Mouse (Mus musculus) midbrain, embryonic 10.5 days (tissue): ENCODE data around the gene Fxr1. TPM values are rescaled to one million over a fixed set of nuclear protein-coding genes. Genes with fewer than 3 reads are reported as not detected.
A peak's percentile ranks its signal among the peaks of the same experiment; 100 is the strongest.
"Not testable (repeated sequence)": the region's sequence is repeated elsewhere in the genome, so short reads cannot be mapped to it uniquely, and the experiment has no call there.

ENCODE experiments used
- DNase-seq: peaks from one replicate; pipeline ENCODE4 v3.0.0-alpha.2; 2017; ENCODE audit warnings: low spot score
- H3K27ac ChIP-seq: fragments of 300-500 bp; sonication (generic); replicated peaks from 2 replicates; pipeline ENCODE4 v1.5.1; 2016; ENCODE audit warnings: mild to moderate bottlenecking
- H3K27me3 ChIP-seq: fragments of 300-500 bp; sonication (generic); 2 replicates; pipeline ENCODE4 v1.6.1; 2016; ENCODE audit warnings: low read depth, mild to moderate bottlenecking; ENCODE audit not compliant: poor library complexity, severe bottlenecking
- H3K36me3 ChIP-seq: fragments of 300-500 bp; sonication (generic); 2 replicates; pipeline ENCODE4 v1.6.1; 2016; ENCODE audit warnings: mild to moderate bottlenecking, moderate library complexity
- H3K4me1 ChIP-seq: fragments of 300-500 bp; sonication (generic); 2 replicates; pipeline ENCODE4 v1.6.1; 2016
- H3K4me3 ChIP-seq: fragments of 300-500 bp; sonication (generic); 2 replicates; pipeline ENCODE4 v1.5.1; 2016; ENCODE audit warnings: mild to moderate bottlenecking, moderate library complexity
- H3K9me3 ChIP-seq: fragments of 300-500 bp; sonication (generic); replicated peaks from 2 replicates; pipeline ENCODE4 v1.6.1; 2016; ENCODE audit warnings: mild to moderate bottlenecking
- WGBS: fragments of 180-500 bp; shearing (Covaris S2); methylation state at CpG from one replicate; pipeline ENCODE4 v1.1.7; 2016; 5-methylcytosine and 5-hydroxymethylcytosine counted together
- polyA plus RNA-seq: library from polyadenylated mRNA; unstranded; fragments of >200 nt; fragmentation: Nextera tagmentation; extraction: Ambion mirVana; gene quantifications from 2 replicates; pipeline ENCODE4 v1.2.1, GENCODE M21; 2016

Fxr1 gene
- 49.2 and 55.3 TPM in 2 replicates for polyA plus RNA-seq

GRCm38 (mm10) chr3:34019540-34020381, at the start of gene Fxr1:
TSS of gene Fxr1 (plus strand) at chr3:34019943.
- H3K36me3 ChIP-seq, result peaks cover 27% of the 10 kb centered on the region
- peak; percentile 88 for DNase-seq
- peak within 1 kb of the TSS; percentile 71 for H3K4me3 ChIP-seq
- under 1% methylated on average over 94 of the region's 97 CpGs for WGBS
- H3K9me3 ChIP-seq, result no peaks in the 10 kb centered on the region
- peak within 1 kb of the TSS; percentile 98 for H3K27ac ChIP-seq
- peaks cover 21% of the 10 kb centered on the region for H3K4me1 ChIP-seq
- no peaks in the 10 kb centered on the region for H3K27me3 ChIP-seq

- H3K36me3 ChIP-seq, result no peaks in the 10 kb centered on the region
- 78% methylated on average over 6 of the region's 6 CpGs for WGBS
Observed at GRCm38 (mm10) chr3:33979395-33979794, 40.3 kb upstream of the Fxr1 start.

GRCm38 (mm10) chr3:33982746-33983145, 37.0 kb upstream of the Fxr1 start:
- Histone ChIP-seq H3K27me3 (no peaks in the 10 kb centered on the region), H3K4me3 (no peak overlapping the region), H3K27ac (no peak overlapping the region), H3K9me3 (no peaks in the 10 kb centered on the region), H3K4me1 (no peaks in the 10 kb centered on the region), H3K36me3 (no peaks in the 10 kb centered on the region)
- no peak for DNase-seq
- 92% methylated on average over 5 of the region's 5 CpGs for WGBS

More at GRCm38 (mm10) chr3:33979395-33979794, 40.3 kb upstream of the Fxr1 start:
- DNase-seq, result no peak
- Histone ChIP-seq H3K27ac (no peak overlapping the region), H3K27me3 (no peaks in the 10 kb centered on the region), H3K4me1 (no peaks in the 10 kb centered on the region; the same call in 1 of the 2 replicates), H3K4me3 (no peak overlapping the region), H3K9me3 (no peaks in the 10 kb centered on the region)

- Histone ChIP-seq H3K4me1 (no peaks in the 10 kb centered on the region), H3K27me3 (no peaks in the 10 kb centered on the region), H3K9me3 (no peaks in the 10 kb centered on the region), H3K36me3 (no peaks in the 10 kb centered on the region), H3K4me3 (no peak overlapping the region), H3K27ac (no peak overlapping the region)
- WGBS, result 80% methylated on average over 8 of the region's 8 CpGs
- no peak for DNase-seq
Observed at GRCm38 (mm10) chr3:33989302-33989701, 30.4 kb upstream of the Fxr1 start.

- Histone ChIP-seq H3K4me1 (no peaks in the 10 kb centered on the region), H3K36me3 (no peaks in the 10 kb centered on the region), H3K27me3 (no peaks in the 10 kb centered on the region), H3K4me3 (no peak overlapping the region), H3K27ac (no peak overlapping the region), H3K9me3 (no peaks in the 10 kb centered on the region)
- 74% methylated on average over 10 of the region's 10 CpGs for WGBS
- DNase-seq, result no peak
Observed at GRCm38 (mm10) chr3:33990451-33990850, 29.3 kb upstream of the Fxr1 start.

GRCm38 (mm10) chr3:33990921-33991320, 28.8 kb upstream of the Fxr1 start:
- 69% methylated on average over 8 of the region's 8 CpGs for WGBS
- no peaks in the 10 kb centered on the region for H3K27me3 ChIP-seq
- DNase-seq, result no peak
- H3K36me3 ChIP-seq, result no peaks in the 10 kb centered on the region
- no peaks in the 10 kb centered on the region for H3K9me3 ChIP-seq
- H3K27ac ChIP-seq, result no peak overlapping the region
- H3K4me3 ChIP-seq, result no peak overlapping the region
- H3K4me1 ChIP-seq, result no peaks in the 10 kb centered on the region

GRCm38 (mm10) chr3:33993421-33994126, 26.2 kb upstream of the Fxr1 start:
- Histone ChIP-seq H3K36me3 (no peaks in the 10 kb centered on the region), H3K4me1 (no peaks in the 10 kb centered on the region), H3K9me3 (no peaks in the 10 kb centered on the region), H3K27me3 (no peaks in the 10 kb centered on the region), H3K27ac (no peak overlapping the region), H3K4me3 (no peak overlapping the region)
- 90% methylated on average over 14 of the region's 14 CpGs for WGBS
- no peak for DNase-seq

- Histone ChIP-seq H3K4me1 (no peaks in the 10 kb centered on the region), H3K27me3 (no peaks in the 10 kb centered on the region), H3K27ac (no peak overlapping the region), H3K9me3 (no peaks in the 10 kb centered on the region), H3K4me3 (no peak overlapping the region), H3K36me3 (no peaks in the 10 kb centered on the region)
- no peak for DNase-seq
- WGBS, result 85% methylated on average over 3 of the region's 3 CpGs
Observed at GRCm38 (mm10) chr3:33994127-33994488, 25.6 kb upstream of the Fxr1 start.

GRCm38 (mm10) chr3:34001691-34002090, 18.1 kb upstream of the Fxr1 start:
- not testable (repeated sequence) for H3K4me3 ChIP-seq, H3K4me1 ChIP-seq, H3K27me3 ChIP-seq, H3K9me3 ChIP-seq, H3K27ac ChIP-seq, H3K36me3 ChIP-seq, DNase-seq

GRCm38 (mm10) chr3:34003860-34004259, 15.9 kb upstream of the Fxr1 start:
- WGBS, result 92% methylated on average over 3 of the region's 3 CpGs

GRCm38 (mm10) chr3:34006301-34006700, 13.4 kb upstream of the Fxr1 start:
- Histone ChIP-seq H3K36me3 (no peaks in the 10 kb centered on the region), H3K27me3 (no peaks in the 10 kb centered on the region), H3K4me1 (0 out of 2 replicates have a peak, but pooled peaks cover 5% of the 10 kb centered on the region), H3K9me3 (no peaks in the 10 kb centered on the region), H3K4me3 (no peak overlapping the region), H3K27ac (no peak overlapping the region)
- no peak for DNase-seq
- WGBS, result 44% methylated on average over 2 of the region's 2 CpGs

More at GRCm38 (mm10) chr3:34003860-34004259, 15.9 kb upstream of the Fxr1 start:
- no peaks in the 10 kb centered on the region for H3K36me3 ChIP-seq
- 0 out of 2 replicates have a peak, but pooled peaks cover 5% of the 10 kb centered on the region for H3K4me1 ChIP-seq
- H3K4me3 ChIP-seq, result no peak overlapping the region
- no peaks in the 10 kb centered on the region for H3K27me3 ChIP-seq
- DNase-seq, result no peak
- no peaks in the 10 kb centered on the region for H3K9me3 ChIP-seq
- H3K27ac ChIP-seq, result no peak overlapping the region

- H3K36me3 ChIP-seq, result no peaks in the 10 kb centered on the region
- no peaks in the 10 kb centered on the region for H3K27me3 ChIP-seq
- no peak for DNase-seq
- H3K27ac ChIP-seq, result no peak overlapping the region
- 76% methylated on average over 3 of the region's 3 CpGs for WGBS
- no peaks in the 10 kb centered on the region for H3K9me3 ChIP-seq
- no peak overlapping the region for H3K4me3 ChIP-seq
- H3K4me1 ChIP-seq, result 0 out of 2 replicates have a peak, but pooled peaks cover 5% of the 10 kb centered on the region
Observed at GRCm38 (mm10) chr3:34006824-34007223, 12.9 kb upstream of the Fxr1 start.

GRCm38 (mm10) chr3:34007611-34008010, 12.1 kb upstream of the Fxr1 start:
- H3K9me3 ChIP-seq, result no peaks in the 10 kb centered on the region
- no peak overlapping the region for H3K4me3 ChIP-seq
- 48% methylated on average over 4 of the region's 4 CpGs for WGBS
- H3K27me3 ChIP-seq, result no peaks in the 10 kb centered on the region
- 0 out of 2 replicates have a peak, but pooled peaks cover 5% of the 10 kb centered on the region for H3K4me1 ChIP-seq
- H3K27ac ChIP-seq, result no peak overlapping the region
- no peak for DNase-seq
- H3K36me3 ChIP-seq, result no peaks in the 10 kb centered on the region
